Mouse (Mus musculus) forebrain, embryonic 12.5 days (tissue): ENCODE results near the gene S100a1. TPM values are rescaled to one million over a fixed set of nuclear protein-coding genes. Genes with fewer than 3 reads are reported as not detected.

Experiments used
- ATAC-seq: fragments of 200-750 bp; cut with Nextera tagmentation; 2 replicates; pipeline ENCODE4 v1.8.0; 2017; ENCODE audit warnings: moderate TSS enrichment; ENCODE audit not compliant: low FRiP score
- H3K27ac ChIP-seq: fragments of 300-500 bp; sonication (generic); 2 replicates; pipeline ENCODE4 v1.5.1; 2016; ENCODE audit warnings: mild to moderate bottlenecking
- H3K27me3 ChIP-seq: fragments of 300-500 bp; sonication (generic); 2 replicates; pipeline ENCODE4 v1.6.1; 2016; ENCODE audit warnings: mild to moderate bottlenecking
- H3K36me3 ChIP-seq: fragments of 300-500 bp; sonication (generic); replicated peaks from 2 replicates; pipeline ENCODE4 v1.6.1; 2016; ENCODE audit warnings: mild to moderate bottlenecking
- H3K4me1 ChIP-seq: fragments of 300-500 bp; sonication (generic); 2 replicates; pipeline ENCODE4 v1.6.1; 2016
- H3K4me2 ChIP-seq: fragments of 300-500 bp; sonication (generic); 2 replicates; pipeline ENCODE4 v1.6.1; 2016; ENCODE audit warnings: mild to moderate bottlenecking, moderate library complexity
- H3K4me3 ChIP-seq: fragments of 300-500 bp; sonication (generic); replicated peaks from 2 replicates; pipeline ENCODE4 v1.5.1; 2016; ENCODE audit warnings: mild to moderate bottlenecking
- H3K9ac ChIP-seq: fragments of 300-500 bp; sonication (generic); 2 replicates; pipeline ENCODE4 v1.6.1; 2016; ENCODE audit warnings: mild to moderate bottlenecking
- H3K9me3 ChIP-seq: fragments of 300-500 bp; sonication (generic); 2 replicates; pipeline ENCODE4 v1.6.1; 2016
- WGBS: fragments of 180-500 bp; shearing (Covaris S2); methylation state at CpG from one replicate; pipeline ENCODE4 v1.1.7; 2016; 5-methylcytosine and 5-hydroxymethylcytosine counted together
- polyA plus RNA-seq: library from polyadenylated mRNA; unstranded; fragments of >200 nt; fragmentation: Nextera tagmentation; extraction: Ambion mirVana; gene quantifications from 2 replicates; pipeline ENCODE4 v1.2.1, GENCODE M21; 2016

Gene S100a1
- polyA plus RNA-seq, 1 experiment from 2014 or later: 5.1 TPM

GRCm38 (mm10) chr3:90475151-90475830 lies 38.9 kb downstream of the S100a1 start:
- 45% methylated on average over 16 of the region's 16 CpGs for whole genome bisulfite sequencing
- H3K4me2 ChIP-seq: no peak overlapping the region

GRCm38 (mm10) chr3:90472213-90472612 lies 42.0 kb downstream of the S100a1 start:
- no peak for ATAC-seq
- Histone ChIP-seq H3K9ac (no peak overlapping the region), H3K4me2 (no peak overlapping the region), H3K9me3 (no peaks in the 10 kb centered on the region), H3K4me1 (peaks cover 5% of the 10 kb centered on the region), H3K27ac (no peak overlapping the region), H3K27me3 (peaks cover 9% of the 10 kb centered on the region; the same call in 1 of the 2 replicates), H3K36me3 (no peaks in the 10 kb centered on the region), H3K4me3 (no peak overlapping the region)
- WGBS: 35% methylated on average over 3 of the region's 3 CpGs

More at GRCm38 (mm10) chr3:90475151-90475830, 38.9 kb downstream of the S100a1 start:
- peak; percentile 42 for ATAC-seq
- H3K4me1 ChIP-seq: peaks cover 11% of the 10 kb centered on the region
- H3K27me3 ChIP-seq: no peaks in the 10 kb centered on the region
- peaks cover 29% of the 10 kb centered on the region for H3K36me3 ChIP-seq
- no peaks in the 10 kb centered on the region for H3K9me3 ChIP-seq
- no peak overlapping the region for H3K9ac ChIP-seq
- 0 out of 2 replicates have a peak overlapping the region, but pooled peaks have one; percentile 19 for H3K4me3 ChIP-seq
- no peak overlapping the region for H3K27ac ChIP-seq

GRCm38 (mm10) chr3:90467618-90468300 lies 46.4 kb downstream of the S100a1 start:
- peaks cover 47% of the 10 kb centered on the region for H3K27me3 ChIP-seq
- no peak overlapping the region for H3K4me2 ChIP-seq
- no peak for ATAC-seq
- no peaks in the 10 kb centered on the region for H3K36me3 ChIP-seq
- 93% methylated on average over 10 of the region's 10 CpGs for WGBS
- H3K4me3 ChIP-seq: no peak overlapping the region
- no peak overlapping the region for H3K27ac ChIP-seq
- no peaks in the 10 kb centered on the region for H3K9me3 ChIP-seq
- peaks cover 14% of the 10 kb centered on the region for H3K4me1 ChIP-seq
- no peak overlapping the region for H3K9ac ChIP-seq

- H3K4me2 ChIP-seq: peak overlapping the region; percentile 90
- H3K27me3 ChIP-seq: peaks cover 61% of the 10 kb centered on the region
- peak; percentile 56 for ATAC-seq
- H3K27ac ChIP-seq: no peak overlapping the region
- WGBS: 0% methylated on average over 15 of the region's 15 CpGs
- H3K4me1 ChIP-seq: peaks cover 14% of the 10 kb centered on the region
- H3K9me3 ChIP-seq: no peaks in the 10 kb centered on the region
- H3K4me3 ChIP-seq: peak overlapping the region; percentile 50
- H3K36me3 ChIP-seq: no peaks in the 10 kb centered on the region
- peak overlapping the region; percentile 43; the same call in 1 of the 2 replicates for H3K9ac ChIP-seq
These were observed 47.9 kb downstream of the S100a1 start for GRCm38 (mm10) chr3:90466311-90466766.

GRCm38 (mm10) chr3:90465686-90466310 lies 48.4 kb downstream of the S100a1 start, which contains the start of gene Npr1:
Npr1 (minus strand) TSS chr3:90465866.
- no peak within 1 kb of the TSS for H3K27ac ChIP-seq
- peak; percentile 61 for ATAC-seq
- H3K27me3 ChIP-seq: peaks cover 67% of the 10 kb centered on the region
- peak within 1 kb of the TSS; percentile 50 for H3K4me3 ChIP-seq
- WGBS: under 1% methylated on average over 43 of the region's 49 CpGs
- H3K4me1 ChIP-seq: peaks cover 14% of the 10 kb centered on the region
- H3K4me2 ChIP-seq: peak within 1 kb of the TSS; percentile 90
- no peaks in the 10 kb centered on the region for H3K9me3 ChIP-seq
- no peaks in the 10 kb centered on the region for H3K36me3 ChIP-seq
- H3K9ac ChIP-seq: peak within 1 kb of the TSS; percentile 43

- 1% methylated on average over 75 of the region's 75 CpGs for WGBS
- Histone ChIP-seq H3K27ac (no peak overlapping the region), H3K36me3 (no peaks in the 10 kb centered on the region), H3K4me2 (peak overlapping the region; percentile 90), H3K9me3 (no peaks in the 10 kb centered on the region), H3K4me1 (peaks cover 14% of the 10 kb centered on the region), H3K4me3 (peak overlapping the region; percentile 50), H3K27me3 (peaks cover 71% of the 10 kb centered on the region), H3K9ac (peak overlapping the region; percentile 43)
- ATAC-seq: 0 out of 2 replicates have a peak, but pooled peaks have one; percentile 27
These were observed 49.0 kb downstream of the S100a1 start for GRCm38 (mm10) chr3:90465081-90465685.

- Histone ChIP-seq H3K9ac (no peak overlapping the region), H3K27me3 (peaks cover 74% of the 10 kb centered on the region), H3K4me1 (peaks cover 14% of the 10 kb centered on the region), H3K4me2 (peak overlapping the region; percentile 90), H3K36me3 (no peaks in the 10 kb centered on the region), H3K4me3 (peak overlapping the region; percentile 50), H3K9me3 (no peaks in the 10 kb centered on the region), H3K27ac (no peak overlapping the region)
- ATAC-seq: 0 out of 2 replicates have a peak, but pooled peaks have one; percentile 1
- 11% methylated on average over 37 of the region's 37 CpGs for WGBS
These were observed 49.6 kb downstream of the S100a1 start for GRCm38 (mm10) chr3:90464552-90465080.

- WGBS: 31% methylated on average over 7 of the region's 7 CpGs
These were observed 51.6 kb downstream of the S100a1 start for GRCm38 (mm10) chr3:90462579-90462978.

GRCm38 (mm10) chr3:90461935-90462334 lies 52.3 kb downstream of the S100a1 start:
- Histone ChIP-seq H3K27me3 (peaks cover 65% of the 10 kb centered on the region), H3K9ac (no peak overlapping the region), H3K4me3 (no peak overlapping the region), H3K9me3 (no peaks in the 10 kb centered on the region), H3K4me1 (peaks cover 14% of the 10 kb centered on the region), H3K27ac (no peak overlapping the region), H3K36me3 (no peaks in the 10 kb centered on the region), H3K4me2 (no peak overlapping the region)
- 88% methylated on average over 3 of the region's 3 CpGs for WGBS
- ATAC-seq: no peak

More at GRCm38 (mm10) chr3:90462579-90462978, 51.6 kb downstream of the S100a1 start:
- Histone ChIP-seq H3K4me2 (no peak overlapping the region), H3K4me1 (peaks cover 14% of the 10 kb centered on the region), H3K27ac (no peak overlapping the region), H3K4me3 (no peak overlapping the region), H3K9me3 (no peaks in the 10 kb centered on the region), H3K9ac (no peak overlapping the region), H3K36me3 (no peaks in the 10 kb centered on the region), H3K27me3 (peaks cover 67% of the 10 kb centered on the region)
- ATAC-seq: no peak
